Mouse (Mus musculus): ENCODE data around the gene Lrfn1. TPM values are rescaled to one million over a fixed set of nuclear protein-coding genes. Genes with fewer than 3 reads are reported as not detected.

Lrfn1 gene
- polyA plus RNA-seq, 1 experiment from 2014 or later: 0.12 TPM

DNA sequence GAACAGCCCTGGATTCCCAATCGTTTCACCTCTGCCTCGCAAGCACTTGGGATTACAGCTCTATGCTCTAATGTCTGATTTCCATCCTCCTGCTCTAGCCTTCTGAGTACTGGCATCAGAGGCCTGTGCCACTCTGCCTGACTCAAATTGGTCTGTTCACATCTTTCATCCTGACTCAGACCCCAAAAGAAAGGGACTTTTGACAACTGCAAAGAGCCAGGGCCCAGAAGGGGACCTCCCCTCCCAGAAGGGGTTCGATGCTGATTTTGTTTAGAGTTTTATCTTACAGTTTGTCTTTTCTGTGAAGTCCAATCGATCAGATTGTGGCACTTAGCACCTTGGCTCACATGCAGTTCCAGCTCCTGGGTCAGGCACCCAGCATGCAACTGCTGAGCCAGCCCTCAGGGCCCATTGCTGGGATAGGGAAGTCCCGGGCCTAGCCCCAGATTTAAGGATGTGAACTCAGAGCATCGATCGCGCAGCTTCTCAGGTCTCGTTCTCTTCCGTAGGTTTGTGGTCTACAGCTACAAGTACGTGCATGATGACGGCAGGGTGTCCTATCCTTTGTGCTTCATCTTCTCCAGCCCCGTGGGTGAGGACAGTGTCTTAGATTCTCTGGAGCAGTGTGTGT is 7.3 kb upstream of the Lrfn1 start:
- WGBS (ENCODE audit: insufficient replicate concordance): 52% methylated on average over 13 of the region's 13 CpGs
- Histone ChIP-seq H3K9me3 (ENCODE audit: low read length) (no peaks in the 10 kb centered on the region), H3K27ac (ENCODE audit: low read depth) (peak overlapping the region; percentile 8), H3K9ac (replicated peaks) (no peak overlapping the region), H3K4me1 (ENCODE audit: insufficient read depth) (peaks cover 2% of the 10 kb centered on the region; the same call in 1 of the 2 replicates), H3K36me3 (replicated peaks; ENCODE audit: insufficient read depth, low read length) (peaks cover 5% of the 10 kb centered on the region), H3K4me2 (ENCODE audit: low read depth, low read length) (no peak overlapping the region), H3K4me3 (ENCODE audit: low read depth, low read length) (no peak overlapping the region), H3K27me3 (ENCODE audit: insufficient read depth, low read length) (no peaks in the 10 kb centered on the region)
- DNase-seq: peak; percentile 20
- no peak for ATAC-seq
- TF ChIP-seq EP300 (IDR thresholded peaks at IDR 0.05; ENCODE audit: low read depth) (no peak), CTCF (IDR thresholded peaks at IDR 0.05; ENCODE audit: low read depth) (no peak)

DNA sequence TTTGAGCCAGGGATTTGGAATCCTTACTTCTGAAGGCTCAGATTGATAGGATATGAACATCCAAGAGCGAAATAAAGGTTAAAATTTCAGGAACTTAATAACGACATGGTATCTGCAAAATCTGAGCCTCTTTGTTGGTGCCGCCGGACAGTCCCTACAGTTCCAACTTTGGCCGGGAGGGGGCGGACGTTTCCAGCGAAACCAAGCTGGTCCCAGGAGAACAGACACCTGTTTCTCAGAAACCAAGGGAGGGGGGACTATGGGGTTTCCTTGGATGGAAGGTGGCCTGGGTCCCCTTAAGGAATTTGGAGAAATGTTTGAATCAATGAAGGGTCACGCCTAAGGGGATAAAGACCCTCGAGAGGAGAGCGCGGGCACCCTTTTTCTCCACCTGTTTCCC is 5.3 kb upstream of the Lrfn1 start:
- ATAC-seq (no peak), DNase-seq (peak; percentile 89)
- 21% methylated on average over 12 of the region's 12 CpGs for whole genome bisulfite sequencing (ENCODE audit: insufficient replicate concordance)
- Histone ChIP-seq H3K4me2 (ENCODE audit: low read depth, low read length) (no peak overlapping the region), H3K9me3 (ENCODE audit: low read length) (no peaks in the 10 kb centered on the region), H3K9ac (replicated peaks) (no peak overlapping the region), H3K27me3 (ENCODE audit: insufficient read depth, low read length) (0 out of 2 replicates have a peak, but pooled peaks cover 3% of the 10 kb centered on the region), H3K4me3 (ENCODE audit: low read depth, low read length) (no peak overlapping the region), H3K4me1 (ENCODE audit: insufficient read depth) (peaks cover 2% of the 10 kb centered on the region; the same call in 1 of the 2 replicates), H3K36me3 (replicated peaks; ENCODE audit: insufficient read depth, low read length) (peaks cover 5% of the 10 kb centered on the region), H3K27ac (ENCODE audit: low read depth) (no peak overlapping the region)
- TF ChIP-seq CTCF (IDR thresholded peaks at IDR 0.05; ENCODE audit: low read depth): peak; percentile 88
- no peak for TF ChIP-seq EP300 (IDR thresholded peaks at IDR 0.05; ENCODE audit: low read depth)

DNA sequence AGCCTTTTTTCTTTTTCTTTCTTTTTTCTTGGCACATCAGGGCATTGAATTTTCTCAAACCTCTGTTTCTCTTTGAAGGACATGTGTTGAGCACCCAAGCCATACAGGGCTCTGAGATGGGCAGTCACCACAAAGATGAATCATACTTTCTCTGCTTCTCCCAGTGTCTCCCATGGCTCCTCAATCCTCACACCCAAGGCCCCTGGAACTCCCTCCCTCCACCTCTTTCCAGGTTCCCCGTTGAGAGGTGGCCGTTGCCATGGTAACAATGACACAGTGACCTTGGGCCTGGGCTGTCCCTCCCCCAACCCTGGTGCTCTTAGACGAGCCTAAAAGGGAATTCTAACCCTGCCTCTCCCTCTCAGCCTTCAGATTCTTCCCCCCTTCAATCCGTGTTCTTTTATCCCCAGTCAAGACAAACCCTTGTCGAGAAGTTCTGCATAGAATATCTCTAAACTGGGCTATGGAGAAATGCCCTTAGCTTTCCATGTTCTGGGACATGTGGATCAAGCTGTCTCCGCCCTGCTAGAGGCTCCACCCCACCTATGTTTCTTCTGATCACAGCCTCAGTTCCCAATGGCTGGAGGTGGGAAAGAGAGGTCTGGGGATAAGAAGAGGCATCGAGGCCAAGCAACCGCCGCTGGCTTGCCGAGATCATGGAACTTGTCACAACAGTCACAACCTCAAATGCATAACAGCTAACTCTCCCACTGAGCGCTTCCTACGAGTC is 4.5 kb upstream of the Lrfn1 start:
- peaks cover 3% of the 10 kb centered on the region for H3K4me1 ChIP-seq (ENCODE audit: insufficient read depth)
- ATAC-seq (no peak), DNase-seq (no peak)
- no peak overlapping the region for H3K27ac ChIP-seq (ENCODE audit: low read depth)
- H3K4me2 ChIP-seq (ENCODE audit: low read depth, low read length): no peak overlapping the region
- 0 out of 2 replicates have a peak, but pooled peaks cover 5% of the 10 kb centered on the region for H3K27me3 ChIP-seq (ENCODE audit: insufficient read depth, low read length)
- 53% methylated on average over 12 of the region's 12 CpGs for WGBS (ENCODE audit: insufficient replicate concordance)
- peaks cover 5% of the 10 kb centered on the region for H3K36me3 ChIP-seq (replicated peaks; ENCODE audit: insufficient read depth, low read length)
- no peak overlapping the region for H3K4me3 ChIP-seq (ENCODE audit: low read depth, low read length)
- no peaks in the 10 kb centered on the region for H3K9me3 ChIP-seq (ENCODE audit: low read length)
- TF ChIP-seq EP300 (IDR thresholded peaks at IDR 0.05; ENCODE audit: low read depth) (no peak), CTCF (IDR thresholded peaks at IDR 0.05; ENCODE audit: low read depth) (no peak)
- no peak overlapping the region for H3K9ac ChIP-seq (replicated peaks)

DNA sequence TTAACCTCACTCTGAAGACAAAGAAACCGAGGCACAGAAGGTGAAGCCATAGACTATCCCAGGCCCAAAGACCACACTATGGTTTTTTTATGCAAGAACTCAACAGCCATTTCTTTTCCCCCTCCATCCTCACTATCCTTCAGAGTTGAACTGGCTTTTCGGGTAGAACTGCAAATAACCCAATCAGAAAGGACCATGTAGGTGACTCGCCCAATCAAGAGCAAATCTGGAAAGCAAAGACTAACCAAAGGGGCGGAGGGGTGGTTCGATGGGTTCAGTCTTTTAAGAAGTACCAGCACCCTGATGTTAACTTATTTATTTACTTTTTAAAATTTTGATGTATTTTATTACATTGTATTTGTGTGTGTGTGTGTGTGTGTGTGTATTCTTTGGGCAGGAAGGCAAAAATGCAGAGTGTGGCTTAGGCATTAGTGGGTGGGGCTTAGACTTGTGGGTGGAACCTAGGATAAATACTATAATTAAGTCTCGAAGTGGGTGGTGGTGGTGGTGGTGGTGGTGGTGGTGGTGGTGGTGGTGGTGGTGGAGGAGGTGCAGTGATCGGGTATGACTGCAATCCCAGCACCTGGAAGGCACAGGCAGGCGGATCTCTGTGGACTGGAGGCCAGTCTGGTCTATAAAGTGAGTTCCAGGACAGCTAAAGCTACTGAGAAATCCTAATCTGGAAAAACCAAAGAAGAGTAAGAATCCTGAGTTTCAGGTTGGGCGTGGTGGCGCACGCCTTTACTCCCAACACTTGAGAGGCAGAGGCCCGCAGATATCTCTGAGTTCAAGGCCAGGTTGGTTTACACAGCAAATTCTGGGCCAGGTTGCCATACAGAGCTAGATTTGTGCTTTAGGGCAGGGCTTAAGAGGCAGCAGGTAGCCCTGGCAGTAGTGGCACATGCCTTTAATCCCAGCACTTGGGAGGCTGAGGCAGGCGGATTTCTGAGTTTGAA is 3.6 kb upstream of the Lrfn1 start:
- 72% methylated on average over 13 of the region's 13 CpGs for WGBS (ENCODE audit: insufficient replicate concordance)
- H3K9ac ChIP-seq (replicated peaks): no peak overlapping the region
- H3K4me3 ChIP-seq (ENCODE audit: low read depth, low read length): no peak overlapping the region
- no peak overlapping the region for H3K27ac ChIP-seq (ENCODE audit: low read depth)
- peaks cover 5% of the 10 kb centered on the region for H3K36me3 ChIP-seq (replicated peaks; ENCODE audit: insufficient read depth, low read length)
- peaks cover 3% of the 10 kb centered on the region for H3K4me1 ChIP-seq (ENCODE audit: insufficient read depth)
- DNase-seq (no peak), ATAC-seq (no peak)
- no peak for TF ChIP-seq CTCF (IDR thresholded peaks at IDR 0.05; ENCODE audit: low read depth)
- H3K9me3 ChIP-seq (ENCODE audit: low read length): no peaks in the 10 kb centered on the region
- 0 out of 2 replicates have a peak, but pooled peaks cover 5% of the 10 kb centered on the region for H3K27me3 ChIP-seq (ENCODE audit: insufficient read depth, low read length)
- no peak overlapping the region for H3K4me2 ChIP-seq (ENCODE audit: low read depth, low read length)

DNA sequence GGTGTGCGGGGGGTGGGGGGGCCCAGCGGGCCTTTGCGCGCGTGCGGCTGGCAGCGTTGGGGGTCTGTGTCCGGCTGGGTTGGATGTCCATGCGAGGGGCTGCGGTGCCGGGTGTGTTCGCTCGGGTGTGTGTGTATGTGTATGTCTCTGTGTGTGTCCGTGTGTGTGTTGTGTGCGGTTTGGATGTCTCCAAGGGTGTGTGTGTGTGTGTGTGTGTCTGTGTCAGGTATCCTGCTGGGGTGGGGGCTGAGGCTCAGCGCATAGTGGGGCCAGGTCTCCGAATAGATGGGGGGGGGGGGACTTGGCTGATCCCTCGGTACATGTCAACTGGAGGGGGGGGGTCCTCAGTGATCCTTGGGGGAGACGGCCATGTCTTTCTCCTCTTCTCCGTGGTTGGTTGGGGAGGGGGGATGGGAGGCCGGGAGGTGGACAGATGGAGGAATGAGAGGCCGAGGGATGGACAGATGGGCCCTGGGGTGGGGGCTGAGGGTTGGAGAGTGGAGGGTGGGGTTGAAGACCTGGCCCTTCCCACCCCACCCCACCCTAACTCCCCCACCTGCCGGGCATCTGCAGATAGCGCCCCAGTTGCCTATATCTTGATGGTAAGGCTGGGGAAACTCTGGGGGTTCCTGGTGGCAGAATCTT is 703 bp downstream of the Lrfn1 start:
- peak overlapping the region; percentile 54 for H3K9ac ChIP-seq (replicated peaks)

More for the DNA sequence above, 703 bp downstream of the Lrfn1 start:
- WGBS (ENCODE audit: insufficient replicate concordance): 4% methylated on average over 18 of the region's 24 CpGs
- H3K27me3 ChIP-seq (ENCODE audit: insufficient read depth, low read length): 0 out of 2 replicates have a peak, but pooled peaks cover 5% of the 10 kb centered on the region
- peak overlapping the region; percentile 94 for H3K4me2 ChIP-seq (ENCODE audit: low read depth, low read length)
- no peak overlapping the region for H3K27ac ChIP-seq (ENCODE audit: low read depth)
- no peak for TF ChIP-seq EP300 (IDR thresholded peaks at IDR 0.05; ENCODE audit: low read depth)
- no peak for TF ChIP-seq CTCF (IDR thresholded peaks at IDR 0.05; ENCODE audit: low read depth)
- no peaks in the 10 kb centered on the region for H3K9me3 ChIP-seq (ENCODE audit: low read length)
- DNase-seq (no peak), ATAC-seq (no peak)
- H3K36me3 ChIP-seq (replicated peaks; ENCODE audit: insufficient read depth, low read length): no peaks in the 10 kb centered on the region
- H3K4me3 ChIP-seq (ENCODE audit: low read depth, low read length): peak overlapping the region; percentile 61
- peaks cover 3% of the 10 kb centered on the region for H3K4me1 ChIP-seq (ENCODE audit: insufficient read depth)

Data from liver, postnatal 0 days (tissue).